Mouse (Mus musculus) lung, postnatal 0 days (tissue): ENCODE measurements around the gene Cdx2.

Experiments used
- CTCF ChIP-seq: IDR thresholded peaks from 2 replicates; pipeline ENCODE4 v1.5.1; 2016; ENCODE audit warnings: antibody characterized with exemption, mild to moderate bottlenecking
- EP300 ChIP-seq: IDR thresholded peaks from 2 replicates; pipeline ENCODE4 v1.6.1; 2016; ENCODE audit warnings: antibody characterized with exemption, mild to moderate bottlenecking, control low read depth

DNA sequence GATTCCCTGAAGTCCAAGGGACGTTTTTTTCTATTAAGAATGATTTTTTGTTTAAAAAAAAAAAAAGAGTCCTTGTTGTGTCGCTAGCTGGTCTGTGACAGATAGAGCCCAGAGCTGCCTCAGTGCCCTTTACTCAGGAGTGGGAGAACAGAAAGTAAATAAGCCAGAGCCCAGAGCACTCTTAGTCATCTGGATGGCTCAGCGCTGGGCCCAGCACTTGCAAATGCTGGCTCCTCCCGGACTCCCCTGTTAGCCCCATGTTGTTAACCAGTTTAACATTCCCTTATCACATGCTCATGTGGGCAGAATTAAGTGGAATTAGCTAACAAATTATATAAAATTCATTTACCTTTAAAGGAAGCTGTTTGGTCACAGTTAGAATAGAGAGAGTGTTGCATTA is 43.1 kb downstream of the Cdx2 start:
- TF ChIP-seq CTCF (no peak), EP300 (no peak)
